Mouse (Mus musculus): Measurements from ENCODE around the gene Map10. TPM values are rescaled to one million over a fixed set of nuclear protein-coding genes. Genes with fewer than 3 reads are reported as not detected.

Map10 gene
- 0.31 TPM for polyA plus RNA-seq (2017; shearing (Covaris generic))

GRCm38 (mm10) chr8:125669700-125670195 lies at the start of gene Map10:
Map10 (plus strand) TSS chr8:125669818.

Other genes starting within 250 kb of the Map10 start
- gene Sipa1l2, start 100.0 kb upstream of the Map10 start, polyA plus RNA-seq (2017; shearing (Covaris generic)) = 5.4 TPM
- gene Ntpcr, start 60.1 kb downstream of the Map10 start, polyA plus RNA-seq (2017; shearing (Covaris generic)) = 13.8 TPM
- gene Pcnx2, start 228.5 kb downstream of the Map10 start, polyA plus RNA-seq (2017; shearing (Covaris generic)) = 0.14 TPM
- not detected for gene Map3k21, start 240.6 kb downstream of the Map10 start, polyA plus RNA-seq (2017; shearing (Covaris generic))

Measured in effector memory CD4-positive, alpha-beta T cell, adult 5 months (primary cell).